Mouse (Mus musculus) spleen, adult 2 months (tissue): ENCODE data around the gene Tnfsf18. TPM values are rescaled to one million over a fixed set of nuclear protein-coding genes. Genes with fewer than 3 reads are reported as not detected.

Experiments used
- DNase-seq, 2 experiments: peaks; one replicate each; pipeline versions ENCODE4 v3.0.0 to v3.0.0-alpha.2; 2012 to 2021; ENCODE audit warnings: low spot score in 2 of 2, low read depth in 1 of 2
- H3K27ac ChIP-seq: fragments of 200-500 bp; 2 replicates; pipeline ENCODE4 v1.5.1; 2012; ENCODE audit warnings: low read length, inconsistent platforms; ENCODE audit not compliant: insufficient read depth
- H3K27me3 ChIP-seq: fragments of 200-500 bp; 2 replicates; pipeline ENCODE4 v1.6.1; 2012; ENCODE audit warnings: mild to moderate bottlenecking, moderate library complexity, low read length, inconsistent platforms; ENCODE audit not compliant: control insufficient read depth, insufficient read depth
- H3K36me3 ChIP-seq: fragments of 200-500 bp; 2 replicates; pipeline ENCODE4 v1.6.1; 2012; ENCODE audit warnings: mild to moderate bottlenecking, low read length, inconsistent platforms; ENCODE audit not compliant: control insufficient read depth, insufficient read depth
- H3K4me1 ChIP-seq: fragments of 200-500 bp; 2 replicates; pipeline ENCODE4 v1.6.1; 2011; ENCODE audit warnings: inconsistent platforms; ENCODE audit not compliant: control insufficient read depth, insufficient read depth, insufficient read length
- H3K4me3 ChIP-seq: fragments of 200-500 bp; 2 replicates; pipeline ENCODE4 v1.5.1; 2011; ENCODE audit warnings: mild to moderate bottlenecking, inconsistent platforms; ENCODE audit not compliant: insufficient read depth, insufficient read length; ENCODE audit errors: extremely low read depth
- CTCF ChIP-seq: fragments of 200-500 bp; IDR thresholded peaks from 2 replicates; pipeline ENCODE4 v1.5.1; 2011; ENCODE audit warnings: mild to moderate bottlenecking, inconsistent platforms; ENCODE audit not compliant: insufficient read depth, insufficient read length, insufficient replicate concordance; ENCODE audit errors: extremely low read depth
- POLR2A ChIP-seq: fragments of 200-500 bp; IDR thresholded peaks from 2 replicates; pipeline ENCODE4 v1.6.1; 2011; ENCODE audit warnings: low read depth, low read length, inconsistent platforms
- WGBS: fragments of 180-500 bp; shearing (Covaris S2); methylation state at CpG from one replicate; pipeline ENCODE4 v1.1.7; 2018; 5-methylcytosine and 5-hydroxymethylcytosine counted together
- polyA plus RNA-seq: library from polyadenylated mRNA; depleted of rRNA; stranded (reverse); fragments of >200 nt; gene quantifications from 2 replicates; pipeline ENCODE4 v1.2.3, GENCODE M21; 2012; rRNA removed

The Tnfsf18 gene
- polyA plus RNA-seq, 1 experiment: 0.09 TPM

GRCm38 (mm10) chr1:161507623-161508047 is 13.2 kb downstream of the Tnfsf18 start:
- Histone ChIP-seq H3K4me3 (no peak overlapping the region), H3K27me3 (no peaks in the 10 kb centered on the region), H3K27ac (no peak overlapping the region), H3K36me3 (no peaks in the 10 kb centered on the region), H3K4me1 (no peaks in the 10 kb centered on the region)
- TF ChIP-seq POLR2A (no peak), CTCF (no peak)
- 38% methylated on average over 3 of the region's 3 CpGs for WGBS
- DNase-seq: no peak

GRCm38 (mm10) chr1:161517355-161517754 is 22.9 kb downstream of the Tnfsf18 start:
- Histone ChIP-seq H3K27me3 (no peaks in the 10 kb centered on the region), H3K4me3 (no peak overlapping the region), H3K27ac (no peak overlapping the region), H3K36me3 (no peaks in the 10 kb centered on the region), H3K4me1 (peaks cover 10% of the 10 kb centered on the region; the same call in 1 of the 2 replicates)
- DNase-seq: no peak
- TF ChIP-seq CTCF: no peak
- no peak for TF ChIP-seq POLR2A
- 21% methylated on average over 3 of the region's 3 CpGs for WGBS

- Histone ChIP-seq H3K4me1 (peaks cover 10% of the 10 kb centered on the region; the same call in 1 of the 2 replicates), H3K36me3 (no peaks in the 10 kb centered on the region), H3K27me3 (no peaks in the 10 kb centered on the region), H3K4me3 (no peak overlapping the region), H3K27ac (0 out of 2 replicates have a peak overlapping the region, but pooled peaks have one; percentile 27)
- no peak for TF ChIP-seq CTCF
- TF ChIP-seq POLR2A: no peak
- DNase-seq: no peak
- 2% methylated on average over 1 of the region's 1 CpGs for WGBS
Measured at GRCm38 (mm10) chr1:161520223-161520622, 25.8 kb downstream of the Tnfsf18 start.

- no peak for DNase-seq
- H3K36me3 ChIP-seq: no peaks in the 10 kb centered on the region
- H3K4me1 ChIP-seq: no peaks in the 10 kb centered on the region
- H3K27me3 ChIP-seq: no peaks in the 10 kb centered on the region
- TF ChIP-seq CTCF (no peak), POLR2A (no peak)
- 84% methylated on average over 1 of the region's 1 CpGs for WGBS
- no peak overlapping the region for H3K27ac ChIP-seq
- no peak overlapping the region for H3K4me3 ChIP-seq
Measured at GRCm38 (mm10) chr1:161528173-161528572, 33.7 kb downstream of the Tnfsf18 start.

- Histone ChIP-seq H3K27me3 (no peaks in the 10 kb centered on the region), H3K4me1 (no peaks in the 10 kb centered on the region), H3K27ac (no peak overlapping the region), H3K4me3 (no peak overlapping the region), H3K36me3 (no peaks in the 10 kb centered on the region)
- TF ChIP-seq CTCF (no peak), POLR2A (no peak)
- WGBS: 92% methylated on average over 5 of the region's 5 CpGs
- no peak for DNase-seq
Measured at GRCm38 (mm10) chr1:161550596-161551095, 56.2 kb downstream of the Tnfsf18 start.

GRCm38 (mm10) chr1:161552098-161552497 is 57.6 kb downstream of the Tnfsf18 start:
- no peak overlapping the region for H3K4me3 ChIP-seq
- TF ChIP-seq CTCF: no peak
- TF ChIP-seq POLR2A: no peak
- no peak overlapping the region for H3K27ac ChIP-seq
- H3K4me1 ChIP-seq: no peaks in the 10 kb centered on the region
- H3K36me3 ChIP-seq: no peaks in the 10 kb centered on the region
- no peak for DNase-seq
- no peaks in the 10 kb centered on the region for H3K27me3 ChIP-seq
- WGBS: 64% methylated on average over 2 of the region's 2 CpGs

Other genes with a start within 250 kb of the Tnfsf18 start
- 28.4 and 29.0 TPM in 2 replicates for gene Prdx6, start 243.4 kb upstream of the Tnfsf18 start, polyA plus RNA-seq
- 0.13 TPM in 1 of 2 replicates, not detected in the other for gene Tnfsf4, start 99.2 kb upstream of the Tnfsf18 start, polyA plus RNA-seq